Mouse (Mus musculus) limb, embryonic 13.5 days (tissue): Measurements from ENCODE around the gene Etv2. TPM values are rescaled to one million over a fixed set of nuclear protein-coding genes. Genes with fewer than 3 reads are reported as not detected.

ENCODE experiments used
- microRNA-seq: library from miRNA; unstranded; fragments of <30 nt; microRNA quantifications from one replicate; pipeline ENCODE4, GENCODE M21; 2016
- polyA plus RNA-seq: library from polyadenylated mRNA; unstranded; fragments of >200 nt; fragmentation: Nextera tagmentation; extraction: Ambion mirVana; gene quantifications from 2 replicates; pipeline ENCODE4 v1.2.1, GENCODE M21; 2015

The Etv2 gene
- polyA plus RNA-seq, 1 experiment from 2014 or later, result not detected

Small RNA genes within 50 kb of the gene (microRNA-seq; reads per million reads assigned to microRNA genes)
- not detected for gene Mir3569

Other genes starting within 250 kb of the Etv2 start
- 29.7 and 32.7 TPM in 2 replicates for gene Tyrobp, start 222.1 kb downstream of the Etv2 start, polyA plus RNA-seq
- 0.64 and 0.68 TPM in 2 replicates for gene Hcst, start 216.0 kb downstream of the Etv2 start, polyA plus RNA-seq
- 1.3 and 2.0 TPM in 2 replicates for gene Nfkbid, start 214.1 kb downstream of the Etv2 start, polyA plus RNA-seq
- gene Aplp1, start 190.3 kb downstream of the Etv2 start, polyA plus RNA-seq, result 38.4 and 44.2 TPM in 2 replicates
- gene Kirrel2, start 178.2 kb downstream of the Etv2 start, polyA plus RNA-seq, result 0.20 and 0.23 TPM in 2 replicates
- 0.09 TPM in 2 replicates for gene Nphs1, start 177.5 kb downstream of the Etv2 start, polyA plus RNA-seq
- gene Prodh2, start 142.2 kb downstream of the Etv2 start, polyA plus RNA-seq, result 0.32 TPM in 1 of 2 replicates, not detected in the other
- gene Arhgap33, start 100.8 kb downstream of the Etv2 start, polyA plus RNA-seq, result 11.4 and 11.6 TPM in 2 replicates
- 15.4 and 17.5 TPM in 2 replicates for gene Hspb6, start 83.7 kb downstream of the Etv2 start, polyA plus RNA-seq
- gene Proser3, start 83.6 kb downstream of the Etv2 start, polyA plus RNA-seq, result 13.9 TPM in 2 replicates
- gene Lin37, start 76.0 kb downstream of the Etv2 start, polyA plus RNA-seq, result 44.2 and 48.3 TPM in 2 replicates
- 81.3 and 91.1 TPM in 2 replicates for gene U2af1l4, start 72.6 kb downstream of the Etv2 start, polyA plus RNA-seq
- 13.8 and 14.1 TPM in 2 replicates for gene Gm49396, start 72.5 kb downstream of the Etv2 start, polyA plus RNA-seq
- gene Psenen, start 72.2 kb downstream of the Etv2 start, polyA plus RNA-seq, result 134 and 141 TPM in 2 replicates
- gene Igflr1, start 70.4 kb downstream of the Etv2 start, polyA plus RNA-seq, result 3.2 and 4.9 TPM in 2 replicates
- gene Kmt2b, start 47.1 kb downstream of the Etv2 start, polyA plus RNA-seq, result 11.0 and 12.6 TPM in 2 replicates
- 0.23 and 0.60 TPM in 2 replicates for gene Zbtb32, start 36.9 kb downstream of the Etv2 start, polyA plus RNA-seq
- 1.5 and 1.7 TPM in 2 replicates for gene Upk1a, start 23.0 kb downstream of the Etv2 start, polyA plus RNA-seq
- 766 and 797 TPM in 2 replicates for gene Cox6b1, start 9.7 kb downstream of the Etv2 start, polyA plus RNA-seq
- 127 and 130 TPM in 2 replicates for gene Rbm42, start 14.5 kb upstream of the Etv2 start, polyA plus RNA-seq
- gene Haus5, start 29.1 kb upstream of the Etv2 start, polyA plus RNA-seq, result 45.3 and 50.0 TPM in 2 replicates
- not detected in 2 replicates for gene Pmis2, start 35.8 kb upstream of the Etv2 start, polyA plus RNA-seq
- gene 2200002J24Rik, start 63.1 kb upstream of the Etv2 start, polyA plus RNA-seq, result not detected in 2 replicates
- 0.09 and 0.40 TPM in 2 replicates for gene Atp4a, start 76.4 kb upstream of the Etv2 start, polyA plus RNA-seq
- 187 and 189 TPM in 2 replicates for gene Tmem147, start 93.7 kb upstream of the Etv2 start, polyA plus RNA-seq
- gene Gapdhs, start 107.8 kb upstream of the Etv2 start, polyA plus RNA-seq, result 0.51 and 0.71 TPM in 2 replicates
- gene Sbsn, start 115.6 kb upstream of the Etv2 start, polyA plus RNA-seq, result 1.6 and 2.2 TPM in 2 replicates
- gene Dmkn, start 127.9 kb upstream of the Etv2 start, polyA plus RNA-seq, result 7.3 and 11.9 TPM in 2 replicates
- gene Krtdap, start 152.0 kb upstream of the Etv2 start, polyA plus RNA-seq, result 51.5 and 65.4 TPM in 2 replicates
- not detected in 2 replicates for gene Ffar2, start 187.9 kb upstream of the Etv2 start, polyA plus RNA-seq
- gene Ffar3, start 220.3 kb upstream of the Etv2 start, polyA plus RNA-seq, result not detected in 2 replicates
- not detected in 2 replicates for gene Ffar1, start 225.7 kb upstream of the Etv2 start, polyA plus RNA-seq
- 0.09 and 0.32 TPM in 2 replicates for gene Cd22, start 244.5 kb upstream of the Etv2 start, polyA plus RNA-seq